Mouse (Mus musculus) kidney, adult 11 months (tissue): ENCODE results near the gene B3gnt2.
A peak's percentile ranks its signal among the peaks of the same experiment; 100 is the strongest.

Source experiments
- DNase-seq: peaks from one replicate; pipeline ENCODE4 v3.0.0; 2022

Gene B3gnt2

GRCm38 (mm10) chr11:22868582-22868981, 7.8 kb upstream of the B3gnt2 start:
- DNase-seq = no peak

DNA sequence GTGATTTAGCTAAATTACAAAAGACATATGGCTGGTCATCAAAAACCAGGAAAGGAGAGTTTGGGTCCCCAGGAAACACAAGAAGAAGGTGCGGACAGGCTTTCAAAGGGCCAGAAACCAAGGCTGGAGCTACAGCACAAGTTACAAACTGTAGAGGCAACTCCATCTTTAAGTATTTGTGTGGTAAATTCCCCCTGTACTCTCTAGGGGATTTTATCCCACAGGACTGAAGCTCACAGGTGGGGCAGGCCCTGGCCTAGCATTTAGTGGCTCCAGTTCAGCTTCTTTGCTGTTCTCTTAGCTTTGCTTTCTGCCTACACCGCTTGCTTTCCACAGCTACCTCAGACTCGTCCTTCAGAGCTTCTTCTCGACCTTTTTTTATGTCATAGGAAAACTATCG, 6.9 kb upstream of the B3gnt2 start:
- DNase-seq = no peak

DNA sequence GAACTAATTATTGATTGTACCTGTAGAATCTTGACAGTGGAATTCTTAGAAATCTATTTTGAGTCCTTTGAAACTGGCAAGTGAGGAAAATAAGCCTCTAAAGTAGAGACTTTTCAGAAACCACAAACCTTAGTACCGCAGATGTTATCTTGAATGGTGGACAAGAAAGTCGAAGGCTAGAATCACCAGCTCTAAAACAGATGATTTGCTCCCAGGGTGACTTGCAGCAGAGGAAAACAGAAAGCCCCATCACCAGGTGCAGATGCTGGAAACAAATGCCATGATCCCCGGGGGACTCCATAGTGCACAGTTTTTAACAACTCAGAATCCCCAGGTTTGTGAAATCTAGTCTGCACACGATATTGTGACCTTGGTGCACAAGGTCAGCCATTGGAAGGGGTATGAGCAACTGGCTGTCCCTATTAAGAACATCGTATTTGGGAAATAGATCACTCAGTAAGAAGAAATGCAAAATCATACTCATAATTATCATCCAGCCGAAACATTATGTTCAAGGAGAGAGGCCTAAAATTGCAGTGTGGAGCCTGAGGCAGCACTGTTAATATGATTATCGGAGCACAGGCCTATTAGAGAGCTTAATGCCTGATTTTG, 5.0 kb upstream of the B3gnt2 start:
- DNase-seq = no peak

DNA sequence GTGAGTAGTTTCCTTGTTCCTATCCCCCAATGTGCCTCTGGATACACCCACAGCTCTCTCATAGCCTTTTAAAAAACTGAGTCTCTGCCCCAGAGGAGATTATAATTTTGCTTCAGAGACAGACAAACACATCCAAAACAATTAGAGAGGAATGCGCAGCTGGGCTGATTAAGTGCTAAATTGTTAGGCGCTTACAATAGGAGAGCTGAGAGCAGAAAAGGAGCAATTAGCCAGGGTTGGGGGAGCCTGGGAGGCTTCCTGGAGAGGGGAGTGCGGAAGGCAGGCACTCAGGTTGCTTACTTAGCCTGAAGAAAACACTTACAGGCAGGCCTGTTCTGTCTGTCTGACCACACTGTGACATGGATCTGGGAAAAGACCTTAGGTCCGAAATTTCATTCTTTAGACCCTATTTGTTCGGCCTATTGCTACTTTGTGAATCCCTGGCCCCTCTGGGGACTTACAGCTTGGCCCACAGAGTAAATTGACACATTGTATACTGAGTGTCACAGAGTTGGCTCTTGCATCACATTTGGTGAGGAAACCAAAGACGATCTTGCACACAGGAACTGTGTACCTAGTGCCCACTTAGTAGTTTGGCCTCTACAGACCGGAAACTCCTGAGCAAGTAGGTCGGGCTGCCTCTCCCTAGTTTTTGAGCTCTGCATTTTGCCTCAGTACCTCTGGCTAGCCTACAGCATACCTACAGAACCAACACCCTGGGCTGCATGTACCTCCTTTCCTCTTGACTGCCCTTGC, 3.7 kb upstream of the B3gnt2 start:
- DNase-seq = no peak

DNA sequence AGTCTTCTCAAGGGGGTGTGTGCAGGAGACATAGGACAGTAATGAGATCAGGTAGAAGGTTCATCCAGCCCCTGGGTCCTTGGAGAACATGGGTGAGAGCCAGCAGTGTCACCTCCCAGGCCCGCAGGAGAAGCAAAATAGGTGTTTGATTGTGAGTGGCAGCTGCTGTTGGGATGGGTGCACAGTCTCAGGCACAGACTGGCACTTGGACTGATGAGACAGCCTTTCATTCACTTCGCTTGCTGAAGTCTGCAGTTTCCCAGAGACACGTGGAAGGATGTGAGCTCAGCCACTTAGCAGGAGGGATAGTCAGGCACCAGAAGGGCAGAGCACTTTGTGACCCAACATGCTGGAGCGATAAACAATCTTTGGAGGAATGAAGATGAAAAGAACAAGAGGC, 2.8 kb upstream of the B3gnt2 start:
- DNase-seq = no peak

DNA sequence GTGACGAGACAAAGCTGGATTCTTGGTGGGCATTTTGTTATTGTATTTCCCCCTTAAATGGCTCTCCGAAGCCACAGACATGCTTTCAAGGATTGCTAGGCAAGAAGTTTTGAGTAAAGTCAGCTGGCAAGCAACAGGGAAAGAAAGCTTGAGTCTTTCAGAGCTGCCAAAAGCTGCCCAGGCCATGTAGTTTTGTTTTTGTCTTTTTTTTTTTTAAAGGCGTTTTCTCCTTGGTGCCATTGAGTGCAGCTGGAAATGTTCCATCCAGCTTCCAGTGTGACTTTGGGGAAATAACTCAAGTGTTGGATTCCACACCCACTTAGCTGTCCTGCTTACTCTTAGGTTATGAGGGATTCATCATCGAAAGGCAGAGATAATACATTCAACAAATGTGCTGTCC, 554 bp upstream of the B3gnt2 start:
- no peak for DNase-seq

DNA sequence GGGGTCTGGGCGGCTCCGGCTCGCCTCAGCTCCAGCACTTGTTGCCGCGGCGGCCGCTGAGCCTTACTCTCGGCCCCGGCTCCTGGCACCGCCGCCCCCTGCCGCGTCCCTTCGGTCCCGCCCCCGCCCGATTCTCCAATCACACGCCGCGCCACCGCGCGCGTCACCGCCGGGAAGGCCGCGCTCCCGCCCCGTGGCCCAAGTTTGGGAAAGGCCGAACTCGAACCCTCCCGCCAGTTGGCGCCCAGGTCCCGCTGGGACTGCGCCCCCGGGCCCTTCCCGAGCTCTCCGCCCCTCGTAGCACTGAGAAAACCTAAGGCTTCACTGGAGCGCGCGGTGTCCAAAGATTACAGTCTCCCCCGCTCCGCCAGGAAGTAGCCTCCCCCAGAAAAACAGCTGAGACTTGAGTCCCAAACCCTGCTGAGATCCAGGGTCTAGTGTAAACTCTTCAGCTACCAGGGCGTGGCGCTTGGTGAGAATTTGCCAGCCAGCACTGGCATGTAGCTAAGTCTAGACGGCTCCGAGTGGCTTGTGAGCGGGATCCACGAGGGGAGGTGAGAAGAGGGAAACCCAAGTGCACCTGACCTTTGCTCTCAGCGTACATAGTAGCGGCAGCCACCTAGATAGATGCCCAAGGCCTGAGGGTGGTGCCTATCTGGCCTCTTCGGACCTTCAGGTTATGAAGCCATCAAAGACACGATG, 977 bp downstream of the B3gnt2 start:
- peak; percentile 89 for DNase-seq

GRCm38 (mm10) chr11:22859301-22859632, 1.5 kb downstream of the B3gnt2 start:
- peak; percentile 59 for DNase-seq

- peak; percentile 80 for DNase-seq
Observed at GRCm38 (mm10) chr11:22858441-22859300, 2.1 kb downstream of the B3gnt2 start.

DNA sequence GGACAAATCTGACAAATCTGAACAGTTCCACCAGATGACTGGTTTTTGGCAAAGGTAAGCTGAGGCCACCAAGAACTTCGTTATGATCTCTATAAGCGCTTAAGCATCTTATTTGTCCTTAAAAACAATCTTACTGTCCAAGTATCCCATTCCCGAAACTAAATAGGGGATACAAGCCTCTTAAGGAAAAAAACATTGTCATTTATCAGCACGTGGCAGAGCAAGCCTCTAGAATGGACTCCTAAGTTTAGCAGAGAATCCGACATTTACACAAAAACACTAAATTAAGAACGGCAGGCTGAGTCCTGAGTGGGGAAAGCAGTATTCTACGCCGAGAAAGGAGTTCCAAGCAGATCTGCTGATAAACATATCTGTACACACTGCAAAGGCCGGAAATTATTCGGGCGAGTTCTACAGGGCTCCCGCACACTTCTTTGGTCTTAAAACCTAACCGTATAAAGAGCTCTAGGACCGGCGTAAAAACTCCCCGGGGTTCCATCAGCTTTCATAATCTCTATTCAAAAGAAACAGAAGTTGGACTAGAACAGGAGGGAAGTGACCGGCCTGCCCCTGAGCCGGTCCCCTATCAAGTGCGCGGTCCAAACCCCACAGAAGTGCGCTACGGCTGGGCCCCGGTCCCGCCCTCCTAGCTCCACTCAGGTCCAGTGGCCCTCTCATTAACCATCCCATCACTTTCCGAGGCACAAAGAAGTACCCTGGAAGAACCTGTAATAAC, 2.9 kb downstream of the B3gnt2 start:
- DNase-seq = no peak

DNA sequence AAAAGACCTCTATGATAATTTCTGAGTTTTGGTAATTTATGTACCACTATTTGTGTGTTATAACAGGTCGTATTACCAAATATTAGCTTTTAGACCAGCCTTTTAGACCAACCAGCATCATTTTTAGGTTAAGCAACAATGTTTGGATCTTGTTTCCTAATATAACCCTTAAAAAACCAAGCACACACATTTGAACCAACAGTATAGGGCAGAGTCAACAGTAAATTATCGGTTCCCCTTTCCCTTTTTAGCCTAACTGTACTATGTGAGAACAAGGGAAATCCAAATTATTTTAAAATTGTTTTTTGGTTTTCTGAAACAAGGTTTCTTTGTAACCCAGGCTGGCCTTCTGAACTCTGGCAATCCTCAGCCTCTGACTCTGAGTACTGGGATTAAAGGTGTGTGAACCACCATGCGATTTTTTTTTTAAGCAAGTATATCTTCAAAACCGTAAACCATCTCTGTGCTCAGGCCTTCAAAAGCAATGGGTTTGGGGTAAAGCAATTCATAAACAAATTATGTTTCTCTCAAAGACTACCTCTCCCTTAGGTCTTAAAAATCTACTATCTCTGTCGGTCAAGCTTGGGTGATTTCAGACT, 3.6 kb downstream of the B3gnt2 start:
- no peak for DNase-seq

DNA sequence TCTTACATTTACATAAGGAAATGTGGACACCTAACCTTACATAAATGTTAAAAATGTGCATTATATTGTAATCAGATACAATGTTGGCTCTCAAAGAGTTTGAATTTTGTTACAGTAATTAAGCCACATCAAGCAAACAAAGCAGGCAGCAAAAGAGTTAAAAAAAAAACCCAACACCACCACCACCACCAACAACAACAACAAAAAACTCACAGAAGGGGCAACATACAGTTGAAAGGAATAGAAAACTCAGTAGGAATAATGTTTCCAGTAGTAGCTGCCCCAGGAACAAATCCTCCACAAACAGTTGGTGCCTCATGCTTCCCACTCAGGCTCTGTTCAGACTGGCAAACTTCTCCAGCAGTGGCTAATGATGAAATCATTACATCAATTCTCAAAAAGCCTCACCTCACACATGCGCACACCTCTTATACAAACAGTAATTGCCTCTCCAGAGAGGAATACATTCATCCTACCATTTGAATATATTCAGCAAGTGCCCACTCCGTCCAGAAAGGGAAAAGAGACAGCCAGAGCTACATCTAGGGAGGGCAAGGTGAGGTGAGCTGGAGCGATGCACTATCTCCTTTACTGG, 4.3 kb downstream of the B3gnt2 start:
- no peak for DNase-seq

- DNase-seq = no peak
Observed at GRCm38 (mm10) chr11:22854571-22854970, 6.2 kb downstream of the B3gnt2 start.

DNA sequence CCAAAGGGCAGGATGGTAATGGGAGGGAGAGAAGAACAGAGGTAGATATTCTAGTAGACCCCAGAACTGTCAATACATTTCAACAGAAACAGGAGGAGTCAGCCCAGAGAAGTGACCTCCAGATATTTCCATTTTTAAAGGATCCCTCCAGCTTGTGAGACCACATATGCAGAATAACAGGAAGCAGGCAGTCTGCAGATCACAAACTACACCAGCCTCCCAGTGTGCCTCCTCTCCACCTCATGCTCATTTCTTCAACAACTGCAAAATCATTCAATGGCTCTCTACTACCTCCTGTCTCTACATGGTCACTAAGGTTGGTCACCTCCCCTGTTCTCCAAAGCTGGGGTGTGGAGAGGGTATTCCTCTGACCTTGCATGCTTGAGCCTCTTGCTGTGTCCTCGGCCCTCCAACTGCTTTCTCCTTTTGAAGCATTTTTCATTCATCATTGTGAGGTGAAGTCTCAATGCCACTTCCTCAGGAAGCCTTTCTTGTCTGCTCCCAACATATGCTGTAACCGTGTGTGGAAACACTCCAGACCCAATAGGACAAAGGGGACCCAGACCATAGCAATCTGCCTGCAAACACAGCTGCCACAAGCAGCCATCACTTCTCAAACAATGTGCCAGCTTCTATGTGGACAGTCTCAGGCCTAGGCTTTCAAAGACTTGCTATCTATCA, 7.1 kb downstream of the B3gnt2 start:
- no peak for DNase-seq

- DNase-seq = no peak
Observed at GRCm38 (mm10) chr11:22852510-22852909, 8.3 kb downstream of the B3gnt2 start.

DNA sequence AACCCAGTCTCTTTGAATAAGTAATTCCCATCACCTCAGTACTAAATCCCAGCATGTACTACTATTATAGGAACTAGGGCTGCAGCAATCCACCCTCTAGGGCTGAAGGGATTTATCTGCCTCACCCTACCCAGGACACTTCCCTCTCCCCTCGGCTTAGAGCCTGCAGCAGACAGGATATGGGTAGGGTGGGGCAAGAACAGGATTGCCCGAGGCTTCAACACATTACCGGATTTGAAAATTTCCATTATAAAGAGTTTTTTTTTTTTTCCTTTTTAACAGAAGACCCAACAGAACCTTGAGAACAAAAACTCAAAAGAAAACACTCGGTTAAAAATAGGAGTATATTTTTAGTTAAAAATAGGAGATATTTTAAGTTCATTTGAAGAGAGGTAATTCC, 9.3 kb downstream of the B3gnt2 start:
- DNase-seq = no peak

DNA sequence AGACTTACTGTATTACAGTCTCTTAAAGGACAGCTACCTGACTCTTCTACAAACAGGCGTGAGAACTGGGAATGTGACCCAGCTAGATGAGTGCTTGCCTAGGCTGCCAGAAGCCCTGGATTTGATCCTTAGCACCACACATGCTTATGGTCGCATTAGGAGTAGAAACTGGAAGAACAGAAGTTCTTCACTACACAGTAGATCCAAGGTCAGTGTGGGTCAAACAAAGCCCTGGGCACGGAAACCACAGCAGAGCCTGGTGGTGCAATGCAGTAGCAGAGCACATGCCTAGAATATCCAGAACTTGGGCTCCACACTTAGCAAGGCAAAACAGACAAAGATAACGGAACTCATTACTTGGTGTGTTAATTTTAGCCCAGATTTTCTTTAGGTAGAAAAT, 10.7 kb downstream of the B3gnt2 start:
- peak; percentile 81 for DNase-seq

GRCm38 (mm10) chr11:22848649-22849195, 12.0 kb downstream of the B3gnt2 start:
- DNase-seq = no peak

DNA sequence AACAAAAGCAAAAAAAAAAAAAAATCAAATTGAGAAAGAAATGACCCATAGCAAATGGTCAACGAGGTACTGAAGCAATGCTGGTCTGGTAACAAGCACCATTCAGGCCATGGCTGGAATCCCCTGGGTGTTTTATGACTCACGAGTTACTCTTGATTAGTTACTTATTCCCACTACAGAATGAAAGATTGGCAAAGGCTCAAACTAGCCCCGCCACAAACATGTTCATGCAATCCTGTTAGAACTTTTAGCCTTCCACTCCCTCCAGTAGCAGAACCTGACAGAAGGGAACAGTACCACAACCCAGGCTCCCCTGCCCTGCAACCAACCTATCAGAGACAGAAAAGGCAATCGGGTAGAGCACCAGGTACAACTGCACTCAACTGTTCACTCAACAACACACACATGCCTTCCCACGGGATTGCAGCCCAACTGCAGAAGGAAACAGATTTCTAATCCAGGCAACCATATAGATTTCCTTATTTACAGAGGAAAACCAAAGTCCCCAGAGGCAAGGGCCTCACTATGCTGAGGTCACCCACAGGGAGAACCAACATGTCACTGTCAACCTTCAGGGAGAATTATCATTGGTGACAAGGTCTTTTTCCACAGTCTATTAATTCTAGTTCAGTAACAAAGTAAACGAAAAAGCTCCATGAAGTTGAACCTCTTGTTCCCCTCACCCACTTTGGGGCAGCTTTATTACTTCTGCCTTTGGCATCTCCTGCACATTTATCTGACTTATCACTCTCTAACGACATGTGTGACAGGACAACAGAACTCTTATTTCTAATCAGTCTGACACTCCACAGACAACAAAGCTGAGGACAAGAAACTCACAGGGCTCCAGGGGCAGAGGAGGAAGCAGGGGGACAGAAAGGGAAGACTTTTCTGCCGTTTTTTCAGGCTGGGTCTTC, 12.8 kb downstream of the B3gnt2 start:
- DNase-seq = peak; percentile 91
